Mouse (Mus musculus) kidney, embryonic 14.5 days (tissue): ENCODE measurements around the gene Hpca. TPM values are rescaled to one million over a fixed set of nuclear protein-coding genes. Genes with fewer than 3 reads are reported as not detected.

Experiments used
- ATAC-seq: fragments of 200-750 bp; cut with Nextera tagmentation; 2 replicates; pipeline ENCODE4 v1.8.0; 2017; ENCODE audit warnings: moderate number of reproducible peaks, mild to moderate bottlenecking, moderate TSS enrichment, moderate library complexity; ENCODE audit not compliant: low FRiP score, low TSS enrichment
- H3K27ac ChIP-seq: fragments of 300-500 bp; sonication (generic); 2 replicates; pipeline ENCODE4 v1.5.1; 2014; ENCODE audit warnings: low read depth, mild to moderate bottlenecking, low read length, moderate library complexity, mixed read lengths
- H3K27me3 ChIP-seq: fragments of 300-500 bp; sonication (generic); 2 replicates; pipeline ENCODE4 v1.6.1; 2014; ENCODE audit warnings: mild to moderate bottlenecking, low read length; ENCODE audit not compliant: control insufficient read depth, insufficient read depth
- H3K36me3 ChIP-seq: fragments of 300-500 bp; sonication (generic); 2 replicates; pipeline ENCODE4 v1.6.1; 2014; ENCODE audit warnings: low read length, mixed read lengths; ENCODE audit not compliant: control insufficient read depth, insufficient read depth
- H3K4me1 ChIP-seq: fragments of 300-500 bp; sonication (generic); 2 replicates; pipeline ENCODE4 v1.6.1; 2014; ENCODE audit warnings: low read length, mixed read lengths; ENCODE audit not compliant: control insufficient read depth, insufficient read depth
- H3K4me2 ChIP-seq: fragments of 300-500 bp; sonication (generic); replicated peaks from 2 replicates; pipeline ENCODE4 v1.6.1; 2014; ENCODE audit warnings: low read depth, mild to moderate bottlenecking, low read length
- H3K4me3 ChIP-seq: fragments of 300-500 bp; sonication (generic); 2 replicates; pipeline ENCODE4 v1.5.1; 2014; ENCODE audit warnings: mild to moderate bottlenecking, low read length
- H3K9ac ChIP-seq: fragments of 300-500 bp; sonication (generic); 2 replicates; pipeline ENCODE4 v1.6.1; 2014; ENCODE audit warnings: low read depth, mild to moderate bottlenecking, low read length, moderate library complexity
- H3K9me3 ChIP-seq: fragments of 300-500 bp; sonication (generic); 2 replicates; pipeline ENCODE4 v1.6.1; 2016; ENCODE audit warnings: low read length; ENCODE audit not compliant: control insufficient read depth
- WGBS: fragments of 180-500 bp; shearing (Covaris S2); extraction: QIAGEN DNeasy Blood & Tissue Kit; methylation state at CpG from one replicate; pipeline ENCODE4 v1.1.7; 2014; 5-methylcytosine and 5-hydroxymethylcytosine counted together
- polyA plus RNA-seq: library from polyadenylated mRNA; unstranded; fragments of >200 nt; fragmentation: Nextera tagmentation; extraction: Ambion mirVana; gene quantifications from 2 replicates; pipeline ENCODE4 v1.2.1, GENCODE M21; 2014

The Hpca gene
- polyA plus RNA-seq, 1 experiment from 2014 or later = 0.83 TPM

GRCm38 (mm10) chr4:129081041-129081440 lies 40.8 kb downstream of the Hpca start:
- Histone ChIP-seq H3K9ac (no peak overlapping the region), H3K36me3 (peaks cover 37% of the 10 kb centered on the region)
- WGBS = 88% methylated on average over 7 of the region's 7 CpGs

GRCm38 (mm10) chr4:129079126-129079525 lies 42.7 kb downstream of the Hpca start:
- Histone ChIP-seq H3K27me3 (no peaks in the 10 kb centered on the region), H3K9me3 (no peaks in the 10 kb centered on the region), H3K4me3 (no peak overlapping the region), H3K27ac (no peak overlapping the region), H3K36me3 (peaks cover 49% of the 10 kb centered on the region), H3K4me2 (no peak overlapping the region), H3K4me1 (no peaks in the 10 kb centered on the region), H3K9ac (no peak overlapping the region)
- WGBS = 96% methylated on average over 9 of the region's 9 CpGs
- ATAC-seq = no peak

More at GRCm38 (mm10) chr4:129081041-129081440, 40.8 kb downstream of the Hpca start:
- ATAC-seq = no peak
- Histone ChIP-seq H3K4me2 (no peak overlapping the region), H3K9me3 (no peaks in the 10 kb centered on the region), H3K4me1 (no peaks in the 10 kb centered on the region), H3K27me3 (no peaks in the 10 kb centered on the region), H3K27ac (no peak overlapping the region), H3K4me3 (no peak overlapping the region)

DNA sequence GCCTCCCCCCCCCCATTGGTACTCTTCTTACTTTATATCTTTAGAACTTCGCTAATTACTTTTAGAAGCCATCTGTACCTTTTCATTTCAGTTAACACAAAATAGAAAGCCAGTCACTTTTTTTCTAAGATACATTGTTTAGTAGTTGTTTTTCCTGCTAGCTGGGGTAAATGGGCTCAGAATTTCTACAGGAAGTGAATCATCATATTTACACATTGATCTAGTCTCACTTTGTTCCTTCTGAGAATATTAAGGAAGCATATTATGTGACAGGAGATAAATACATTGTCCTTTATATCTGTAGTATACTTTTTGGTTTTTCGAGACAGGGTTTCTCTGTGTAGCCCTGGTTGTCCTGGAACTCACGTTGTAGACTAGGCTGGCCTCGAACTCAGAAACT lies 53.0 kb downstream of the Hpca start:
- 89% methylated on average over 4 of the region's 4 CpGs for WGBS
- no peaks in the 10 kb centered on the region for H3K9me3 ChIP-seq
- ATAC-seq = no peak
- H3K4me3 ChIP-seq = no peak overlapping the region
- no peak overlapping the region for H3K27ac ChIP-seq
- peaks cover 4% of the 10 kb centered on the region; the same call in 1 of the 2 replicates for H3K36me3 ChIP-seq
- no peaks in the 10 kb centered on the region for H3K4me1 ChIP-seq
- H3K27me3 ChIP-seq = no peaks in the 10 kb centered on the region
- no peak overlapping the region for H3K4me2 ChIP-seq
- H3K9ac ChIP-seq = no peak overlapping the region

- no peak for ATAC-seq
- Histone ChIP-seq H3K27ac (no peak overlapping the region), H3K9ac (no peak overlapping the region), H3K9me3 (no peaks in the 10 kb centered on the region), H3K36me3 (no peaks in the 10 kb centered on the region), H3K4me1 (no peaks in the 10 kb centered on the region), H3K4me2 (no peak overlapping the region), H3K27me3 (no peaks in the 10 kb centered on the region), H3K4me3 (no peak overlapping the region)
- 87% methylated on average over 5 of the region's 5 CpGs for WGBS
These were observed 54.0 kb downstream of the Hpca start for GRCm38 (mm10) chr4:129067638-129068415.

- Histone ChIP-seq H3K4me2 (no peak overlapping the region), H3K4me1 (no peaks in the 10 kb centered on the region), H3K4me3 (no peak overlapping the region), H3K9me3 (no peaks in the 10 kb centered on the region), H3K27ac (no peak overlapping the region), H3K9ac (no peak overlapping the region), H3K27me3 (no peaks in the 10 kb centered on the region), H3K36me3 (no peaks in the 10 kb centered on the region)
- no peak for ATAC-seq
These were observed 56.1 kb downstream of the Hpca start for GRCm38 (mm10) chr4:129065688-129066236.

GRCm38 (mm10) chr4:129062281-129063075 lies 59.4 kb downstream of the Hpca start:
- Histone ChIP-seq H3K27me3 (no peaks in the 10 kb centered on the region), H3K9me3 (no peaks in the 10 kb centered on the region), H3K36me3 (no peaks in the 10 kb centered on the region), H3K4me1 (peaks cover 9% of the 10 kb centered on the region), H3K9ac (no peak overlapping the region), H3K27ac (no peak overlapping the region), H3K4me2 (no peak overlapping the region), H3K4me3 (no peak overlapping the region)
- ATAC-seq = no peak
- 89% methylated on average over 3 of the region's 3 CpGs for WGBS

Other genes starting within 250 kb of the Hpca start
- gene Trim62, start 238.5 kb downstream of the Hpca start, polyA plus RNA-seq = 7.3 and 11.0 TPM in 2 replicates
- 16.0 and 17.0 TPM in 2 replicates for gene Azin2, start 159.6 kb downstream of the Hpca start, polyA plus RNA-seq
- 152 and 171 TPM in 2 replicates for gene Ak2, start 130.1 kb downstream of the Hpca start, polyA plus RNA-seq
- gene Rnf19b, start 63.8 kb downstream of the Hpca start, polyA plus RNA-seq = 6.0 and 7.6 TPM in 2 replicates
- gene Tmem54, start 16.5 kb downstream of the Hpca start, polyA plus RNA-seq = 8.5 and 10.0 TPM in 2 replicates
- 4.3 and 5.7 TPM in 2 replicates for gene Fndc5, start 15.0 kb upstream of the Hpca start, polyA plus RNA-seq
- 17.3 and 28.9 TPM in 2 replicates for gene S100pbp, start 67.7 kb upstream of the Hpca start, polyA plus RNA-seq
- 68.4 and 92.6 TPM in 2 replicates for gene Yars, start 67.7 kb upstream of the Hpca start, polyA plus RNA-seq
- 7.3 and 7.8 TPM in 2 replicates for gene C77080, start 139.4 kb upstream of the Hpca start, polyA plus RNA-seq
- gene Sync, start 165.6 kb upstream of the Hpca start, polyA plus RNA-seq = 0.63 and 0.84 TPM in 2 replicates
- 421 and 437 TPM in 2 replicates for gene Rbbp4, start 213.3 kb upstream of the Hpca start, polyA plus RNA-seq
- gene Zbtb8os, start 213.7 kb upstream of the Hpca start, polyA plus RNA-seq = 50.2 and 70.1 TPM in 2 replicates